Mouse (Mus musculus): Measurements from ENCODE around the gene Tert.

- TF ChIP-seq CTCF (IDR thresholded peaks at IDR 0.05; ENCODE audit: borderline replicate concordance, insufficient read depth, low read depth, low read length) (no peak), POLR2A (IDR thresholded peaks at IDR 0.05; ENCODE audit: borderline replicate concordance, insufficient read depth, low read length) (no peak)
These were observed 49.4 kb upstream of the Tert start for GRCm38 (mm10) chr13:73577277-73577676.
